Mouse (Mus musculus) heart, adult 2 months (tissue): Measurements from ENCODE around the gene E330009J07Rik. TPM values are rescaled to one million over a fixed set of nuclear protein-coding genes. Genes with fewer than 3 reads are reported as not detected.

ENCODE experiments used
- DNase-seq, 2 experiments: peaks; one replicate each; pipeline ENCODE4 v3.0.0; 2021
- H3K27ac ChIP-seq: fragments of 200-600 bp; 2 replicates; pipeline ENCODE4 v1.8.1; 2022
- H3K27me3 ChIP-seq: fragments of 200-500 bp; 2 replicates; pipeline ENCODE4 v1.6.1; 2012; ENCODE audit warnings: mild to moderate bottlenecking, low read length, inconsistent platforms, mixed read lengths; ENCODE audit not compliant: control insufficient read depth, insufficient read depth
- H3K36me3 ChIP-seq: fragments of 200-500 bp; 2 replicates; pipeline ENCODE4 v1.6.1; 2012; ENCODE audit warnings: low read length, inconsistent platforms; ENCODE audit not compliant: control insufficient read depth, insufficient read depth
- H3K4me1 ChIP-seq: fragments of 200-500 bp; 2 replicates; pipeline ENCODE4 v1.6.1; 2011; ENCODE audit warnings: low read length; ENCODE audit not compliant: control insufficient read depth, insufficient read depth
- H3K4me3 ChIP-seq: fragments of 200-600 bp; 2 replicates; pipeline ENCODE4 v1.8.1; 2022
- H3K79me2 ChIP-seq: fragments of 200-500 bp; replicated peaks from 2 replicates; pipeline ENCODE4 v1.6.1; 2012; ENCODE audit warnings: mild to moderate bottlenecking, inconsistent platforms, low read length, moderate library complexity, mixed read lengths; ENCODE audit not compliant: control insufficient read depth, insufficient read depth
- H3K9ac ChIP-seq: fragments of 200-500 bp; 2 replicates; pipeline ENCODE4 v1.6.1; 2012; ENCODE audit warnings: low read depth, mild to moderate bottlenecking, control low read depth, inconsistent platforms, low read length, mixed read lengths
- CTCF ChIP-seq: fragments of 200-600 bp; IDR thresholded peaks from 2 replicates; pipeline ENCODE4 v1.8.1; 2022; ENCODE audit warnings: antibody characterized with exemption, mild to moderate bottlenecking, moderate library complexity
- EP300 ChIP-seq: fragments of 200-500 bp; IDR thresholded peaks from 2 replicates; pipeline ENCODE4 v1.6.1; 2011; ENCODE audit warnings: low read depth, low read length, control low read depth; ENCODE audit not compliant: insufficient read depth
- POLR2A ChIP-seq: fragments of 200-500 bp; IDR thresholded peaks from 2 replicates; pipeline ENCODE4 v1.6.1; 2011; ENCODE audit warnings: mild to moderate bottlenecking, low read depth, low read length, control low read depth; ENCODE audit not compliant: insufficient read depth
- WGBS: fragments of 180-500 bp; shearing (Covaris S2); methylation state at CpG from one replicate; pipeline ENCODE4 v1.1.7; 2018; 5-methylcytosine and 5-hydroxymethylcytosine counted together
- intact Hi-C: fragments of 180-260 bp; cut with DNase I; formaldehyde crosslinking; loops from one replicate; pipeline ENCODE4 v1.15.1; 2025
- polyA plus RNA-seq: library from polyadenylated mRNA; depleted of rRNA; stranded (reverse); fragments of >200 nt; gene quantifications from 2 replicates; pipeline ENCODE4 v1.2.3, GENCODE M21; 2012
- total RNA-seq, 2 experiments: library from RNA; stranded (reverse); gene quantifications; 2 replicates each; pipeline ENCODE4 v1.2.3; 2021

The E330009J07Rik gene
- total and polyA plus RNA-seq, 3 experiments = 1.7 to 4.5 (median 2.5) TPM

DNA sequence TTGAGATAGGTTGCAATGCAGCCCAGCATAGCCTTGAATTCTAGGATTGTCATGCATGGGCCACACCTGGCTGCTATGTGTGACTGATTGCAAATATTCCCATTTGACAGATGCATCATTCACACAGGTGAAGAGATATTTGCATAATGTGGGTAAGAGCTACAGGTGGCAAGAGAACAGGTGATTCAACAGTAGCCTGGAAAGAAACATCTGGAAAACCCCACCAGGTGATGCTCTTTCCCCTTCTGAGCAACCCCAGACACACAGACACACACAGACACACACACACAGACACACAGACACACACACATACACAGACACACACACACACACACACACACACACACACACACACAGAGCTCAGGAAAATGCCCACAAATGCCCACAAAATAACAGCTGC lies 4.1 kb downstream of the E330009J07Rik start:
- no peaks in the 10 kb centered on the region for H3K4me1 ChIP-seq
- TF ChIP-seq POLR2A (no peak), EP300 (no peak), CTCF (no peak)
- no peak overlapping the region for H3K4me3 ChIP-seq
- no peak overlapping the region for H3K27ac ChIP-seq
- no peaks in the 10 kb centered on the region; the same call in 1 of the 2 replicates for H3K79me2 ChIP-seq
- H3K9ac ChIP-seq = no peak overlapping the region
- intact Hi-C loops = no loop called here
- DNase-seq = no peak
- H3K36me3 ChIP-seq = no peaks in the 10 kb centered on the region
- H3K27me3 ChIP-seq = no peaks in the 10 kb centered on the region

DNA sequence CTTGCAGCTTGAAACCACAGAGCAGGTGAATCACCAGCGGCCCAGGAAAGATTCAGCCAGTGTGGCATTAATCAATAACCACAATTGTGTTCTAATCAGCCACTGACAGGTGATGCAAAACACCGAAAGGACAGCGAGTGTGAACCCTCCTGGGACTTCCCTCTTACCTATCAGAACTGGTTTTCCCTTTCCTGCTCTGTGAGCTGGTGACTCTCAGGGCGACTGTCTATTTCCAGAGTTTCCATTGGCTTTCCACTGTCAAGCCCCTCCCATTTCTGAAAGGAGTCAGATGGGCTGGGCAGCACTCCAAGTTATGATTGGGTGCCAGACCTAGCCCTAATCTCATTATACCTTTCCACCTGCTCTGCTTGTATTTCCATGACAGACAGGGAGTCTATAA lies 4.6 kb downstream of the E330009J07Rik start:
- no peak for DNase-seq
- Histone ChIP-seq H3K36me3 (no peaks in the 10 kb centered on the region), H3K4me3 (no peak overlapping the region), H3K27ac (no peak overlapping the region), H3K4me1 (no peaks in the 10 kb centered on the region), H3K27me3 (no peaks in the 10 kb centered on the region), H3K9ac (no peak overlapping the region), H3K79me2 (no peaks in the 10 kb centered on the region; the same call in 1 of the 2 replicates)
- WGBS = 73% methylated on average over 4 of the region's 4 CpGs
- no peak for TF ChIP-seq EP300
- TF ChIP-seq POLR2A = no peak
- TF ChIP-seq CTCF = no peak
- intact Hi-C loops = no loop called here

DNA sequence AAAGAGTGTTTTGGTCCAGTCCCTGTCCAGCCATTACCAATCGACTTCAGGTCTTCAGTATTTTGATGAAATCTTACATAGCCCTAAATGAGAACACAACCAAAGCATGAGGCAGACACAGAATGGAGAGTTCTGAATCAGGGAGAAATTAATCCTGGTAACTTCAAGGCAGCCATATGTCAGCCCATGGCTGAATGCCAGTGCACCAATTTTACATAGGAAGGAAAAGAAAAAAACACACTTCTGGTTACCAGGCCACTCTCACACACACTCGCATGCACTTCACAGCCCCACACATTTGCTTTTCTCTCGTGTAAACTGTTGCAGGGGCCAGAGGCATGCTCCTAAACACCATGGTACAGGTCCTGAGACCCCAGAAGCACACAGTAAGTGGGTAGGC lies 5.1 kb downstream of the E330009J07Rik start:
- WGBS = 71% methylated on average over 3 of the region's 3 CpGs
- intact Hi-C loops = no loop called here
- no peak for DNase-seq

DNA sequence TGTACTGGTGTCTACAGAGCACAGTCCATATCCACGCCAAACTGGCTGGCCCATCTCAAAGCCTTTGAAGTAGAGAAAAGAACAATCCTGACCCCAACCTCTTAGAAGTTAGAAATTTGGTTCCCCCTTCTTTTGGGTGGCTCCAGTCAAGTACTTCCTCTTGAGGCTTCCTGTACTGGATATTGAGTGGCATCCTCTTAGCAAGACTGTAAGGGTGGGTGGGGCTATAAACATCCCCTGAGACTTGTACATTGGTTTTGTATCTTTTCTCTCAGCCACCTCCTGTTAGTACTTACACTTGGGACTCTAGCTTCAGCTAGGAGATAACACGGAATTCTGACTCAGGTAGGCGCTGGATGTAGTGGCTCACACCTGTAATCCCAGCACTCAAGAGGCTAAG lies 5.7 kb downstream of the E330009J07Rik start:
- H3K4me1 ChIP-seq = no peaks in the 10 kb centered on the region
- no peak overlapping the region for H3K9ac ChIP-seq
- H3K27ac ChIP-seq = no peak overlapping the region
- no peak for TF ChIP-seq POLR2A
- no peak for TF ChIP-seq CTCF
- no peak for TF ChIP-seq EP300
- 87% methylated on average over 3 of the region's 3 CpGs for WGBS
- no peaks in the 10 kb centered on the region; the same call in 1 of the 2 replicates for H3K79me2 ChIP-seq
- H3K36me3 ChIP-seq = no peaks in the 10 kb centered on the region
- no peaks in the 10 kb centered on the region for H3K27me3 ChIP-seq
- no peak for DNase-seq
- intact Hi-C loops = no loop called here
- no peak overlapping the region for H3K4me3 ChIP-seq

More for the DNA sequence above, 5.1 kb downstream of the E330009J07Rik start:
- Histone ChIP-seq H3K79me2 (no peaks in the 10 kb centered on the region; the same call in 1 of the 2 replicates), H3K9ac (no peak overlapping the region), H3K36me3 (no peaks in the 10 kb centered on the region), H3K27me3 (no peaks in the 10 kb centered on the region), H3K4me3 (no peak overlapping the region), H3K4me1 (no peaks in the 10 kb centered on the region), H3K27ac (no peak overlapping the region)
- TF ChIP-seq CTCF (no peak), EP300 (no peak)

DNA sequence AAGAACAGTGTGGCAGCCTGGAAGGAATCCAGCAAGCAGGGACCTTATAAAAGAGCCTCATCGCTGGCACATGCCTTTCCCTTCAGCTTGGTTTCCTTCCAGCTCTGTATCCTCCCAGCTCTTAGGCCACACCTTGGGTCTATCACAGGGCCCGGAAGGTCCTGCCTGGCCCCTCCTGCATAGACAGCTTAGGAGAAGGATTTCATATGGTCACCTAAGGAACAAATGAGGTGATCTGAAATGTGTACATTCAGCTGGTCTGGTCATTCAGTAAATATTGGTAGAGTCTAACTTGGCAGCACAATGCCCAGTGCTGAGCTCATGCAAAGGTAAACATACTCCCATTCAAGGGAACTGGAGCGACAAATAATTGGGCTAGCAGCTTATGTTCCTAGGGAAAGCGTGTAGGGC lies 6.4 kb downstream of the E330009J07Rik start:
- 63% methylated on average over 4 of the region's 4 CpGs for WGBS
- Histone ChIP-seq H3K27me3 (no peaks in the 10 kb centered on the region), H3K36me3 (no peaks in the 10 kb centered on the region), H3K79me2 (no peaks in the 10 kb centered on the region; the same call in 1 of the 2 replicates), H3K9ac (no peak overlapping the region), H3K27ac (no peak overlapping the region), H3K4me1 (no peaks in the 10 kb centered on the region), H3K4me3 (no peak overlapping the region)
- no peak for TF ChIP-seq EP300
- no peak for TF ChIP-seq POLR2A
- no peak for TF ChIP-seq CTCF
- DNase-seq = no peak
- intact Hi-C loops = no loop called here

DNA sequence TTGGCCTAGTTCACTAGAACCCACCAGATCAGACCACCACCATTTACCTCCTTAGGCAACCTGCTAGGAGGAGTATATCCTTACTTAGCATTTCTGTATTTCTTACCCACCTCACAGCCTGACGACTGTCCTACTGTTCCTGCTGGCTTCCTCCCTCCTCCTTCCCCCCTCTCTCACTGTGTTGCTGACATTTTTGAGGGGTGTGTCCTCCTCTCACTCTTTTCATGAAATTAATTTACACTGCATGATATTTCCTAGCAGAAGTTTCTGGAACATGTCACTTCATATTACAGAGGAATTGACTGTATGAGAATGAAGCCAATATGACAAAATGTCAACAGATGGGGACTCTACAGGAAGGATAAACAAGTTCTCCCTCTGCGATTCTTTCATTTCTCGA lies 7.2 kb downstream of the E330009J07Rik start:
- WGBS = 64% methylated on average over 3 of the region's 3 CpGs
- no peak for DNase-seq
- no peaks in the 10 kb centered on the region; the same call in 1 of the 2 replicates for H3K79me2 ChIP-seq
- intact Hi-C loops = no loop called here
- no peaks in the 10 kb centered on the region for H3K4me1 ChIP-seq
- no peaks in the 10 kb centered on the region for H3K27me3 ChIP-seq
- no peak overlapping the region for H3K27ac ChIP-seq
- H3K4me3 ChIP-seq = no peak overlapping the region
- TF ChIP-seq CTCF (no peak), EP300 (no peak), POLR2A (no peak)
- no peak overlapping the region for H3K9ac ChIP-seq
- no peaks in the 10 kb centered on the region for H3K36me3 ChIP-seq

DNA sequence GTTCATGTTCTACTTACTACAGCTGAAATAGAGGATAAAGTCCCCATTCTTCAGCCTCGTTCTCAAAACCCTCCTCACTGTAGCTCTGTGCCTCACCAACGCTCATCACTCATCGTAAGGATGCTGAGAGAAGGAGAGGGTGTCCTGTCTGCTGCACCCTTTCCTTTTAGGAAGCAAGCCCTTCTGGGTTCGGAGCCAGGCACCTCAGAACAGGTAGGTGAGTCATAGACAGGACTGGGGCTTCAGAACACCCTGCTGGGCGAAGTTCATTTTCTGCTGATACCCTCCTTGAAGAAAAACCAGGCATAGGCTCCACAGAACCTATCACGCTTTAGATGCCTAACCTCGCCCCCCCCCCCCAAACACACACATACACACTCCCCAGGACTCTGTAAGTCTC lies 8.5 kb downstream of the E330009J07Rik start:
- Histone ChIP-seq H3K36me3 (no peaks in the 10 kb centered on the region), H3K4me3 (no peak overlapping the region), H3K79me2 (no peaks in the 10 kb centered on the region; the same call in 1 of the 2 replicates), H3K27ac (no peak overlapping the region), H3K9ac (no peak overlapping the region), H3K4me1 (no peaks in the 10 kb centered on the region), H3K27me3 (no peaks in the 10 kb centered on the region)
- intact Hi-C loops = no loop called here
- no peak for DNase-seq
- no peak for TF ChIP-seq EP300
- no peak for TF ChIP-seq CTCF
- no peak for TF ChIP-seq POLR2A
- 84% methylated on average over 7 of the region's 7 CpGs for WGBS
